Mouse (Mus musculus) retina, adult 2 months (tissue): ENCODE results near the gene Trim41.
"Not testable (repeated sequence)": the region's sequence is repeated elsewhere in the genome, so short reads cannot be mapped to it uniquely, and the experiment has no call there.

ENCODE experiments used
- DNase-seq: peaks from one replicate; pipeline ENCODE4 v3.0.0-alpha.2; 2012; ENCODE audit warnings: low read depth, low spot score

Gene Trim41

DNA sequence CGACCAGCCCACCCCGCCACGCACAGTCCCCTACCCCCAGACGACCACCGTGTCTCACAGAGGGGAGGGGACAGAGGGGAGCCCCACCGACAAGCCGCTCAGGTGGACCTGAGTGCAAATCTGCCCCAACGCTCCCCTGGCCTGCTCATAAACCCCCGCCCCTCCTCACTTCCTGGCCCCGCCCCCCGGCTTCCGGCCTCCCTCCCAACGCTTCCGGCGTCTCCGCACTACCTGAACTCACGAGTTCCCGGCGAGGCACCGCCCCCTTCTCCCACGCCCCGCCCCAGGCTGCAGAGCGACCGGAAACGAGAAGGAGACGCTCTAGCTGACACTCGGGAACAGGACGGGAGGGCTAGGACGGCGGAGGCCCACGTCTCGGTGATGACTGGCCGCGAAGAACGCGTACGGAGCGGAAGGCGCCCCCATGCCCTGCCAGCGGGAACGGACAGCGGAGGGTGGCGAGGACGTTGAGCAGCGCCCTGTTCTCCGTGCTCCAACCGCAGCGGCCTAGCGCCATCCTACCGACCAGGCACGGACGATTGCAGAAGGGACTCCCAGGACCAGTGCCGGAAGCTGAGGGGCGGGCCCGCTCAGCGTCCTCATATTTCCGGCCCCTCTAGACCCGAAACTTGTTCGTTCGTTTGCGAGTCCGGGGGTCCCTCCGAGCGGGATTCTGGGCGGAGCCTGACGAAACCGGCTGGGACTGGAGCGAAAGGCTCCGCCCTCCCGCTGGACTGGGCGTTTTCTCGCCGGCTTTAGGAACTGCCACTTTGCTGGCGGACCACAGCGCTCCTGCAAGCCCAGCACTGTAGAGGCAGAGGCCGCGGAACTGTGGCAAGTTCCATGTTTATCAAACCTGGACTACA is at the start of gene Trim41:
Gene Trim41 (minus strand): TSS at position 554 of the 866 bp plus-strand sequence.
- peak; percentile 99 for DNase-seq

DNA sequence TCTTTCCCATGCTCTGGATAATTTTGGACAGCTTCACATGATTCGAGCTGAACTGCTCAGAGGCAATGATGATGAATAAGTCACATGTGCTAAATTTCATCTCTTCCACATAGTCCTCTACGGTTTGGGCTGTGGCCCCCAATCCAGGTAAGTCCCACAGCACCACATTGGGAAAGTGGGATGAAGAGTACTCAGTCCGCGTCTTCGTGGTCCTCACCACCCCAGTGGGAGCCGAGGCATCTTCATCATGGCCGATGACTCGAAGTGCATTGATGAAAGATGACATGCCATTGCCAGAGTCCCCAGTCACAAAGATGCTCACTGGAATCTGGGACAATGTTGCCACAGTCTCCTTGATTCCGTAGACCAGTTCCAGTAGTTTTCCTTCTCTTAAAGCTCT is 49.3 kb upstream of the Trim41 start:
- no peak for DNase-seq

DNA sequence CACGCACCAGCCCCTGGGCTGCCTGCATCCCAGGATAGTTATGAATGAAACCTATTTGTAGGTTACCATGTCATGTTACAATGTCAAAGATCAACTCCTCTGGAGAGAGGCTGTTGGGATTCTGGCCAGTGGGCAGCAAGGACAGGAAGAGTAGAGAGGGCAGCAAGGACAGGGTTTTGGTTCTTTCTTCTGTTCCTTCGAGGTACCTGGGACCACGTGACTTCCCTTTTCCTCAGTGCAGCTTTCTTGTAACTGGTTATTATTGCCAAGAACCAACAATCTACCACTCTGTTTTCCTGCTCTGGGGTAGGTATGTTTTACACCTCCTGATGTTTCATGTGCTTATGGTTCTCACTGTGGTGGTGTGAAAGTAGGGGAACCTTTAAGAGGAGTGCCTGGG is 46.7 kb upstream of the Trim41 start:
- no peak for DNase-seq

DNA sequence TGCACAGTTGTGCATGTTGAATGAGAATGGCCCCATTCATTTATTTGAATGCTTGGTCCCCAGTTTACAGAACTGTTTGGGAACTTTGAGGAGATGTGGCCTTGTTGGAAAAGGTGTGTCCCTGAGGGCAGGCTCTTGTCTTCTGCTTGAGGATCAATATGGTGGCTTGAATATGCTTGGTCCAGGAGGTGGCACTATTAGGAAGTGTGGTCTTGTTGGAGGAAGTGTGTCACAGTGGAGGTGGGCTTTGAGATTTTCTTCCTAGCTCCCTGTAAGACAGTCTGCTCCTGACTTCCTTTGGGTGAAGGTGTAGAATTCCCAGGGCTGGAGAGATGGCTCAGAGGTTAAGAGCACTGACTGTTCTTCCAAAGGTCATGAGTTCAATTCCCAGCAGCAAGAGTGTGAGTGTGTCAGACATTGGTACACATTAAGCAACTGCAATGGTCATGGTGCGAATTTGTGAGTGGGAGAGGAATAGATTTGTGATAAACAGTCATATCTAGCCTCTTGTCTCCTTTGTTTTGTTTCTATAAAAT is 45.7 kb upstream of the Trim41 start:
- DNase-seq: no peak

DNA sequence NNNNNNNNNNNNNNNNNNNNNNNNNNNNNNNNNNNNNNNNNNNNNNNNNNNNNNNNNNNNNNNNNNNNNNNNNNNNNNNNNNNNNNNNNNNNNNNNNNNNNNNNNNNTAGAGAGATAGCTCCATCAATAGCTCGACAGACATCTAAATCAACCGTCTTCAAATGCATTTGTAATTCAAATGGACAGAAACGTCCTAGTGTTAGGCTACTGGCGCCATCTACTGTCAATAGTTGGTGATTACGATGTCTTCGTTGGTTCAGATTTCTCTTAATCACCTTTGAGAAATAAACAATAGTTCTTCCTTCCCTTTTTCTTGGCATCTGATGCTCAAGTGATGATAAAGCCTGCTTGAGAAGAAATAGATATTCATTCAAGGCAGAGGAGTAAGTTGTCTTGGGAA is 41.9 kb upstream of the Trim41 start:
- DNase-seq: no peak

DNA sequence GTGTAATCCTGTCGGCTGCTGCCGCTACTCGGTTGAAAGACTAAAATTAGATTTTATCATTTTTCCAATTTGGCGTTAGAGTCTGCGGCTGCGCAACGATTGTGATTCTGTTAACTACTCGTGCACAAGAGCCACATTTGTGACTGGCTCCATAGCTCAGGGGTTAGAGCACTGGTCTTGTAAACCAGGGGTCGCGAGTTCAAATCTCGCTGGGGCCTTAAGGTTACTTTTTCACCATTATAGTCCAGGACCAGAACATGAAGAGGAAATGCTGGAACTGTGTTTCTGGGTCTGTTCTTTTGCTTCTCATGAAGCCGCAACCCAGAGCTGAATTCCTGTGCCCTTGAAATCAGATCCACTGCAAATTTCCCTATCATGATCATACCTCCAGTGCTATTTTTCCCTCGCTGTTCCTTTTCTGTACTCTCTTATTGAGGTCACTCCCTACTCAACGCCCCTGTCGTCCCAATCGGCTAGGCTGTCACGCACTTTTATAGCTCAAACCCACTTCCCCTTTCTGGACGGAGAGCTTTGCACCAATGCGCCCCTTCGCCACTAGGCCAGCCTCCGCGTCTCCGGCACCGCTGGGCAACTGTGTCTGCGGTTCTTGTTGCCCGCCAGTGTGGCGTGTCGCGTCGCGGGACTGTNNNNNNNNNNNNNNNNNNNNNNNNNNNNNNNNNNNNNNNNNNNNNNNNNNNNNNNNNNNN is 36.5 kb upstream of the Trim41 start:
- no peak for DNase-seq

DNA sequence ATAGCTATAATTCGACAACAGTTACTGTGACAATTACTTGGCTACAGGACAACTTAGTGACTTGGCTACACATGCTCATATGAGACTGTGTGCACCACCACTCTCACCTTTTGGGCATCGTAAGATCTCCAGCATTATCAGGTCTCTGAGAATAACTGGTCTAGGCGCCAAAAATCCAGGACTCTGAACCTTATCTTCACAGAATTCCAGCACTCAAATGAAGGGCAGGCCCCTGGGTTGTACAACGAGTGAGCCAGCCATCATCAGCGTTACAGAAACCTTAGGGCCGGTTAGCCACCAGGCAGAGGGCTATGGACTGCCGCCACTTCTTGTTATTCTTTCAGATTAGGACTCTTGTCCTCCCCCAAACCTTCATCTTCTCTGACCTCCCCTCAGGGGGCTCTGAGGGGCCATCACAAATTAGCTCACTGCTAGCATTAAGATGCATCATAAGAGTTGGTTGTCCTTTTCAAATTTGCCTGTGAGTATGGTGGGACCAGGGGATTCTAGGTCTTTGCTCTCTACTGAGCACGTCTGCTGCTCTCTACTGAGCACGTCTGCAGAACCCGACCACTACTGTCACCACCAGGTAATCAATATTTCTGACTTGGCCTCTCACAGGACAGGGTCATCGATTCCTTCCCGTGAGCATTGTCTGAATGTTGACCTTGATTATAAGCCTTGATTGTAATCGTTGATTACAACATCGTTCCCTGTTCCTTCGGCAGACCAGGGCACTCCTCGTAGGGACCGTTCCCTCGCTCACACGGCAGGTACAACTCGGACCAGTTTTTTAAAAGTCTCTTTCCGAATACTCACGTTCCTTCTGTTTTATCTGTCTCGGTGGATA is 35.7 kb upstream of the Trim41 start:
- DNase-seq: no peak

DNA sequence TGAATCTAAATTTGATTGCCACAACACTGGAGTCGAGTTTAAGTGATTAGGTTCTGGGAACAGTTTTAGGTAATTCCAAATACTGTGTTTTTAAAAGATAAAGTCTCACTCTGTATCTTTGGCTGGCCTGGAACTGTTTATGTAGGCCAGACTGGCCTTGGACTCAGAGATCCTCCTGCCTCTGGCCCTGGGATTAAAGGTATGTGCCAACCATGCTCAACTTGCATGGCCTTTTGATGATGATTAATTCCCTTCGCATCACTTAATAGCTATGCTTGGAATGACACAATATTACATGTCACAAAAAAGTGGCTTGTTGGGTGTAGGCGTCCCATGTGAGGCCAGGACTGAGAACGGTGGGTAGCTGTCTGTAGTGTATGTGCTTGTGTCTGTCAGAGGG is 35.0 kb upstream of the Trim41 start:
- DNase-seq: no peak

DNA sequence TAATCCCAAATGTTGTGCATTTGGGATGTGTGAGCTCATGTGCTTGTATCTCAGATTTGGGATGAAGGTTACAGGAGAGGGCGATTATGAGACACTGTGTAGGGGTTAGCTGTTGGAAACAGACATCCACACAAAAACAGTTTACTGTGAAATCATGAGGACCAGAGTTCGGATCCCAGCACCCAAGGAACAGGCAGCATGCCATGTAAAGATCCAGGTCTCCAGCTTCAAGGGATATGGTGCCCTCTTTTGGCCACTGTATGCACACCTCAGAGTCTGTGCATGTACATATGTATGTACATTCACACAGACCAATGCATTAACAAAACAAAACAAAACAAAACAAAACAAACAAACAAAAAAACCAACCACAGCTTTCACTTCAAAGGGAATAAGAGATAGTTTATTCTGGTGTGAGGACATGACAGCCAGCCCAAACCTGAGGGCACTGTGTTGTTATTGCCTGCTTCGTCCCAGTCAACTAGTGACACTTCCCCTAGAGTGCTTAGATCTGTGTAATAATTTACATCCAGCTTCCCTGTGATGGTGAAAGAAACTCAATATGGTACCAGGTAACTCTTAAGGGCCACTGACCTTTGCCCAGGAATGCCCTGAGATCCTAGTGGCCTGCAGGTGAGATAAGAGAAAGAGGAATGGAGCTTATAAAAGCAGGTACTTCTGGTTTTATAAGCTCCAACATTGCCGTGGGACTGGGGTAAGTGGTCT is 34.3 kb upstream of the Trim41 start:
- no peak for DNase-seq

DNA sequence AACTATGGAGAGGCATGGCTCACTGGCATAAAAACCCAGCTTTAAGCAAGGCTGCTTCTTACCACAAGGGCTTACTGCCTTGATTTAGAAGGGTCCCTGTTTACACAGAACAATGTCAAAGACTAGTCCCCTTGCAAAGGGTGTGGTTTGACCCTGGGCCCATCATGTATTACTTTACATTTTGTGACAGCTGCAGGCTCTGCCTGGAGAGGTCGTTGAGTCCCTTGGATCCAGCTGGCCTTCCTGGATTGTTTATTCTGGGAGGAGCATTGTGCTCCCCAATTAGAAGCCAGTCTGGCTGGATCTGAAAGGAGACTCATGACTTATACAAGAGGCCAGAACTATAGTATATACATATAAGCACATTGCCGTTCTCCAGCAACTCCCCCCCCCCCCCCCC is 33.1 kb upstream of the Trim41 start:
- DNase-seq: no peak

DNA sequence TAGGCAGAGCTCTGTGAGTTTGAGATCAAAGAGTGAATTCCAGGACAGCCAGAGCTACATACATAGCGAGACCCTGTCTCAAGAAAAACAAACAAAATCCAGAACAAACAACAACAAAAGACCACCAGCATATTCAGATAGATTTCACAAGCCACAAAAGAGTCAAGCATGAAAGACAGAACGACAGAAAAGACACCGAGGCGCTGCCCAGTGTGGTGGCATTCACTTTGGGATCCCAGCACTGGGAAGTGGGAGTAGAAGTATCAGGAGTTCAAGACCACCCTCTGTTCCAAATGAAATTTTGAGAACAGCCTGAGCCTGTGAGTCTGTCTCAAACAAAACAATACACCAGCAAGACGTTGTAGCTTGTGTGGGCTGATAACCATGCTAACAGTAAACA is 29.7 kb upstream of the Trim41 start:
- no peak for DNase-seq

DNA sequence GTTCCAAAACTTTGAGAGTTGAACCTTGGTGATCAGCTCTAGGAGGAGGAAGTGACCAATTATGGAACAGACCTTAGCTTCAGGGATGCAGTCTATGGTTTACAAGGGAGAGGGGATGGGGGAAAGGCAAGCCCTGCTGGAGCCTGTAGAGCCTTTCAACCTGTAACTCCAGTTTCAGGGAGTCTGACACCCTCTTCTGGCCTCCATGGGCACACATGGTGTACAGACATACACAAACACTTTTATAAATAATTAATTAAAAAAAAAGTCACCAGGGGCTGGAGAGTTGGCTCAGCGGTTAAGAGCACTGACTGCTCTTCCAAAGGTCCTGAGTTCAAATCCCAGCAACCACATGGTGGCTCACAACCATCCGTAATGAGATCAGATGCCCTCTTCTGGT is 29.2 kb upstream of the Trim41 start:
- not testable (repeated sequence) for DNase-seq

DNA sequence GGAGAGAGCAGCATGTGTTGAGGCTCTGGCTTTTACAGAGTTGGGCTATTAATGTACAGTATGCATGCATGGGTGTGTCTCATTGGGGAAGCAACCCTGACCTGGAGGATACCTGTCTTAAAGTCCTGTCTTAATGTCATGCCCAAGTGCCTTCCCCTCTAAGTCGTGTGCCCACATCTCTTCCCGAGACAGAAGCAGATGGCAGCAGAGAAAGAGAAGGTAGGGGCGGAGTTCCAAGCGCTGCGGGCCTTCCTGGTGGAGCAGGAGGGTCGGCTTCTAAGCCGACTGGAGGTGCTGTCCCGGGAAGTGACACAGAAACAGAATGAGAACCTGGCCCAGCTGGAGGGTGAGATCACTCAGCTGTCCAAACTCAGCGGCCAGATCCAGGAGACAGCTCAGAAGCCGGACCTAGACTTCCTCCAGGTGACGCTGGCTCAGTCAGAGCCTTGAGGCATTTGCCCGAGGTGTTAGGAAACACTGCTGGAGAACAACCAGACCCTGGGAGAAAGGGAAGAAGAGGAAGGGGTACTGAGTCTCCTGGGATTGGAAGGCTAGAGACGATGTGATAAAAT is 28.2 kb upstream of the Trim41 start:
- DNase-seq: no peak

DNA sequence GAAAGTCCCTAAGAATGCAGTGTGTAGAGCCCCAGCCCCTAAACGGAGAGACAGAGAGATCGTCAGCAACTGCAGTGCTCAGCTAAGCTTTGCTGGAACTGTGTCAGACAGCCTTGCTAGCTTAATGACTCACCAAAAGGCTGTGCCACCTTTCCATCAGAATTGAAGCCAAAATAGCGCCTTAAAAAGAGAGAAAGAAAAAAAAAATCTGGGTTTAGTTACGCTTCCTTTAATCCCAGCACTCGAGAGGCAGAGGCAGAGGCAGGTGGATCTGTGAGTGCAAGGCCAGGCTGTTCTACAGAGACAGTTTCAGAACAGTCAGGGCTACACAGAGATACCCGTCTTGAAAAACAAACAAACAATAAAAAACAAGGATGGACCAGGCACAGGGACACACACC is 27.2 kb upstream of the Trim41 start:
- DNase-seq: no peak

DNA sequence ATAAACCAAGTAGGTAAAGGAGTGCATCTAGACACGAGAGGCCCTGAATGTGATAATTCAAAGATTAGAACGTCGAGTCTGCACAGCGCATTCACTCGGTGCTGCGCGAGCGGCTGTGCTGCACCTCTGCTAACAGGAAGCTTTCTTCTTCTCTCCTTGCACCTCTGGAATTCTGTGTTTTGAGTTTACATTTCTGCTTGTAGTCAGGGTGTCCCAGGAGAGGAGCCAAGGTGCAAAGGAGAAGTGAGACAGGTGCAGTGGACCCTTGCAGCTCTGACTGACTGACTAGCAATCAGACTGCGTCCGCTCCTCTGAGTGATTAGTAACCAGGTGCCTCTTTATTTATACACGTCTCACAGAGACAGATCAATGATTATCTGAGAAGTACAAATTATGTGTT is 26.0 kb upstream of the Trim41 start:
- DNase-seq: no peak

DNA sequence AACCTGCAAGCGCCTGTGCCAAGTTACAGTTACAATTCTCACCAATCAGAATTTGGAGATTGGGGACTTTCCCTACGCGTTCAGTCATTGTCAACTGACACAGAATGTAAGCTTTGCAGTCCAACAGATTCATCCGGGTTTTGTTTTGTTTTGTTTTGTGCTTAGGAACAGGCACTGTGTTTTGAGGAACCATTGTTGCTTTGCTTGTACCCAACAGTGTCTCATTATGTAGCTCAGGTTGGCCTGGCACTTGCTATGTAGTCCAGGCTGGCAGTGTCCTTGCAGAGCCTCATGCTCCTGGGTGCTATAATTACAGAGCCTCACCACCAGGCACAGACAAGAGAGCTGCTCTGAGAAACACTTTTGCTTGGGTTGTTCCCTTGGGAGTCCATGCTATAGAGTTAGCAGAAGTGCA is 25.2 kb upstream of the Trim41 start:
- DNase-seq: no peak

DNA sequence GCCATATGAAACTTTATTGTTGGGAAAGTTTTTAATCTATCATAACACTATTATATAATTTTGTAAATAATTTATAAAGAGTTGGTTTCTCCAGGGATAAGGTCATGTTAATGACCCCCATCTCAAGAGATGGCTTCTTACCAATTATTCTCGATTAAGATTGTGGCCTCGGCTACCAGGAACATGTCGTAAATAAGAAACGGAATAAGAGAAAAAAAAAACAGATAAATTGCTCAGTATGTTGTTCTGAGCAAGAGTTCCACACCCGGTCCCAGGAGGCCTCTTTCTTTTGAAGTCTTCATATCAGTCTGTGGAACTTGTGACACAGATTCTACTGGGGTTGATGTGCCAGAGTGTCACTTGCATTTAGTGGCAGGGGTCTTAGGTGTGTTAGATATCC is 24.1 kb upstream of the Trim41 start:
- no peak for DNase-seq

DNA sequence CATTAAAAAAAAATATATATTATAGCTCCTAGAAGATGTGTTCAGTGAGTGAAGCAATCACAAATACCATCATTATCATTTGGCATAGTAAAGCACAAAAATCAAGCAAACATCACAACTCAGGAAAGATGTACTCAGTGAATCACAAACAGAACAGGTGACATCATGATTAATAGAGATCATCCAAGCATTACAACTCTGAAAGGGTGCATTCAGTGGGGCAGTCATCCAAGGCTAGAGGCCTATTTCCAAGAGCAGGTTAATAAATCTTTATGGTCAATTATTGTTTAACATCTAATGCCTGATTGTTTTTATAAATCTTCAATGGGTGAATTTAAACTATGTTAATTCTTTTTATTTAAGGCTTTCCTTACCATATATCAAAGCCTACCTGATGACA is 23.7 kb upstream of the Trim41 start:
- no peak for DNase-seq

DNA sequence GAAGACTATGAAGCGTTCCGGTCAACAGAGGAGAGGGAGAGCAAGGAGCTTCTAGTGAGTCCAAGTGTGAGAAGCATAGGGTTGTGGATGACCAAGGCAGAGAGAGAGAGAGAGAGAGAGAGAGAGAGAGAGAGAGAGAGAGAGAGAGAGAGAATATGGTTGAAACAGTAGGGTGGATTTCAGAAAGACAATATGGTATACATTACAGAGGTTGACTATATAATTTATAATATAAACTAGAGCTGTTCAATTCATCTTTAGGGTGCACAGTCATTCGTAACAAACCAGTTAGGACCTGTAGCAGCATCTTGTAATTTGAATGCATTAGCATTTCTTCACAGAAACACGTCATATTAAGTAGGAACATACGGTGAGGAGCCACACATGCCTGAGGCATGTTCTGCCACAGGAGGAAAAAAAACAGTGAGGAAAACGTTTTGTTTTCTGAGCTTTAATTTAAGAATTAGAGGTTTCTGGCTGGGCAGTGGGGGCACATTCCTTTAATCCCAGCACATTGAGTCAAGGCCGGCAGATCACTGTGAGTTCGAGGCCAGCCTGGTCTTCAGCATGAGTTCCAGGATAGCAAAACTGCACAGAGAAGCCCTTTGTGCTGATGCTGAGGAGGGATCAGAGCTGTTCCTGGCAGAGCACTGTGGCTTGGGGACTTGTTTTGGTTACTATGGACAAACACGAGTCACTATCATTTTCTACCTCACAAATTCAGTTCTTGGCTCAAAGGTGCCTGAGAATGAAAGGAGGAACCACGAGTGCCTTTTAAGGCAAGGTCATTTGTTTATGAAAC is 21.9 kb upstream of the Trim41 start:
- no peak for DNase-seq

DNA sequence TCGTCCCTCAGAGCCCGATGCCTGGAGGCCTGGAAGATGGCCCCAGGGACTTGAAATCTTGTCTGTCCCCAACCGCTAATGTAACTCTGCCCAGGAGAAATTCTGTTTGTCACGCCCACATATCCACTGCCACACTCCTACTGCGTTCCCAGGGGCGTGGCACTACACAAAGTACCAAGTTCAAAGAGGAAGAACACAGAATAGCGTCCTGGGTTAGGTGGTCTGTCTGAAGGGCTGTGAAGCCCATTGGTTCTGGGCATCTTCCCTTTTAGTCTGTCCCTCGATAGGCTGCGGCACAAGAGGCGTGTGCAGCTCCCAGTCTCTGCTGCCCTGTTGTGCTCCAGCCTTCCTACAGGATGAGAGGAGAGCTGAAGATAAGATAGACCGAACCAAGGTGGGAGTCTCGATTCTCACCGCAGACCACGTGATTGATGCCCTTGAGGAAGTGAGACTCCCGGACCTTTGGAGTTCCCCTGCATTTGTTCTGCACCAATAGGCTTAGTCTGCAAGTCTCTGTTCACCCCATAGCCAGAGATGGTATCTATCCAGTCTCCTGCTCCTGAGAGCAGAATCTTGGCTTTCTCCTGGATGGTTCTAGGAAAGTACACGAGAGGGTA is 21.1 kb upstream of the Trim41 start:
- no peak for DNase-seq
